Mouse (Mus musculus) inflammation-experienced regulatory T-cells, adult 6 months (primary cell): ENCODE measurements around the gene Dnal4. TPM values are rescaled to one million over a fixed set of nuclear protein-coding genes. Genes with fewer than 3 reads are reported as not detected.
"Not testable (repeated sequence)": the region's sequence is repeated elsewhere in the genome, so short reads cannot be mapped to it uniquely, and the experiment has no call there.

Source experiments
- ATAC-seq: one replicate; pipeline ENCODE4 v1.8.0; 2017
- polyA plus RNA-seq, 3 experiments: library from polyadenylated mRNA; unstranded; fragments of 100-300 nt; shearing (Covaris generic); gene quantifications; one replicate each; pipeline ENCODE4 v1.2.1; 2017

Gene Dnal4
- polyA plus RNA-seq, result 1 to 10 TPM; 6.5 to 9.4 (median 8.6) TPM

GRCm38 (mm10) chr15:79777749-79778148 is at the start of gene Dnal4:
Gene Dnal4, minus strand, starts transcription at chr15:79777849.
- ATAC-seq, result no peak

- no peak for ATAC-seq
These were observed 49.6 kb upstream of the Dnal4 start for GRCm38 (mm10) chr15:79827061-79827777.

- ATAC-seq, result no peak
These were observed 48.7 kb upstream of the Dnal4 start for GRCm38 (mm10) chr15:79826221-79826935.

GRCm38 (mm10) chr15:79825146-79825825 is 47.6 kb upstream of the Dnal4 start:
- no peak for ATAC-seq

DNA sequence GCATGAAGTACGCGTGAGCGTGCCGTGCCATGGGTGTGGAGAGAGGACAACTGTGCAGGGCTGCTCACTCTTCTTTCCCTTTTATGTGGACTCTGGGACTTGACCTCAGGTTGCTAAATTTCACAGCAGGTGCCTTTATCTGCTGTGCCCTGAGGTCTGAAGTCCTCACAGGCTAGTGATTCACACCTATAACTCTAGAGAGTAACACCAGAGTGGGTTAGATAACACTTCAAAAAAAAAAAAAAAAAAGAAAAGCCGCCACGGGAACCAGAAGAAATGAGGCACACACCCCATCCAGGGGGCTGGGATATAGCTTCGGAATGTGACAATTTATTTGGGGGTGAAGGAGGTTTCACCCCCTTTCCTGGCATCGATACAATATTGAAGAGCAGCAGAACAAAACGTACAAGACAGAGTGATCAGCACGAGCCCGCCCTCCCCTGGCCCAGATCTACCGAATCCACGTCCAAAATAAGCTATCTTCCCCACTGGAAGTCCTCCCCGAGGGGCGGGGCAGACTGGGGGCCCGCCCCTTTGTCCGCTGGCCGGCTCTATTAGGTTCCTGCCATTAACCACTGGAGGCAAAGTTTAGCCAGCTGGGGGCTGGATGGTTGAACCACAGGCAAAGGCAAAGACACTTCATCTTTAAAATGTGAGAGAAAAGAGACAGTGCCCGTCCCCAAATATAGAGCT is 46.1 kb upstream of the Dnal4 start:
- ATAC-seq, result no peak

DNA sequence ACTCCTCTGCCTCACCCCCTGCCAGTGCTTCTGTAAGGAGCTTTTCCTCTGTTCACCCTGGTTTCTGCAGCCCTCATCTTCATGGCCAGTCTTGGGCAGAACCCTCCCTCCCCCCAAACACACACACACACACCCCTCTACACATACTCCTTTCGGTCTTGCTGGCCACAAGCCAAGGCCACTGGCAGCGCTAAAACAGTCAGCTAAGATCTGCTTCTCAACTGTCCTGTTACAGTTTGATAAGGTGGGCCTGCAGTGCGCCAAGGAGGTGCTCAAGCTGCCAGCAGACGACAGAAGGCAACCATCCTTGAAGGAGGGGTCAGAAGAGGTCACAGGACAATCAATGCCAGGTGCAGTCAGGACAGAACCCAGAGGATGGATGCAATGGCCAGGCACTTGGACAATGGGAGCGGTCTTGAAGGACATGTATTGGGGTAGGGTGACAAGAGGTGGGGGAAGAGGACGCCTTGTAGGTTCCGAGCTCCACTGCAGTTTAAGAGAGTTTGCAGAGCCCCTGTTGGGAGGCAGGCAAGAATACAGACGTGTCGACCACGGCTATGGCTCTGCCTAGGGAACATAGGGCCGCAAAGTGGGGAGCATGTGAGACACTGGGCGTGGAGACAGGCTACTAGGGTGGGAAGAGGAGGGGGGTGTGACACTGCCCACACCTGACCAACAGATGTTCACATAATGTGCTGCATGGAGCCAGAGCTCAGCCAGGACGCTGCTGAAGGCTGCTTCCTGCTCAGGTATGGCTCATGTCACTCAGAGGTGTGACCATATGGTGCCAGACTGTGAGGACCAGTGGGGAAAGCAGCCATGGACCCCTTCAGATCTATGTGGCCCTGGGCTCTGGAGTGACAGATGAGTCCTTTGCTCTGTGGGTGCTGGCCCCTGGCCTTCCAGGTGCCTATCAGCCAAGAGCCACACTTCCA is 44.9 kb upstream of the Dnal4 start:
- ATAC-seq, result no peak

DNA sequence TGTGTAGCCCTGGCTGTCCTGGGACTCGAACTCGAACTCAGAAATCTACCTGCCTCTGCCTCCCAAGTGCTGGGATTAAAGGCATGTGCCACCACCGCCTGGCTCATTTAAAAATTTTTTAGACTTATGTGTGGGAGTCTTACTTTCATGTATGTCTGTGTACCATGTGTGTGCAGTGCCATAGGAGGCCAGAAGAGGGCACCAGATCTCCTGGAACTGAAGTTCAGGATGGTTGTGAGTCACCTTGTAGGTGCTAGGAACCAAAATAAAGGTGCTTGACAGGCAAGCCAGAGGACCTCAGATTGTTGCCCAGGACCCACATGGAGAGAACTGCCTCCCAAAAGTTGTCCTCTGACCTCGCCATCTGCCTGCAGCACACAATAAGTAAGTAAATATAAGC is 40.7 kb upstream of the Dnal4 start:
- no peak for ATAC-seq

DNA sequence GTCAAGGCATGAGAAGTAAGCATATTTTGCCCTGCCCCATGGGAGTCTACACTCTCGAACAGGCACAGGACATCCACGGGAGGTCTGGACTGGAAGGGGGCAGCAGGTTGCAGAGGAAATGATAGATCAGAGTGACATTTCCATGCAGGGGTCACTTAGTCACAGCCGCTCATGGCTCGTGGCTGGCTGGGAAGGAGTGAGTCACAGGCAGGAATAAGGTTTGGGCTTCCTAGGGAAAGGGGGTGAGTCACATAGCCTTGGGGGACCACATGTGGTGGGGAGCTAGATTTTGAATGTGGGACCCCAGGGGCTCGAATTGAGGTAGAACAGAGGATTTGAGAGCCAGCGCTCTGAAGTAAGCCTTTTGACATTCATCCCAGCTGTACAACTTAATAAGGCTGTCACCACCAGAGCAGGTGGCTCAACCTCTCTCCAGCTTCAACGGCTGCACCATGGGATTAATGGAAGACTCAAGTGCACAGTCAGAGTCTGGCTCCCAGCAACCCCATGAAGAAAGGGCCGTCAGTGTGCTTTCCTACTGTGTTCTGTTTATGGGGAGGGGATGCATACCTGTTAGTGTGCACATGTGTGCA is 36.1 kb upstream of the Dnal4 start:
- ATAC-seq, result no peak

DNA sequence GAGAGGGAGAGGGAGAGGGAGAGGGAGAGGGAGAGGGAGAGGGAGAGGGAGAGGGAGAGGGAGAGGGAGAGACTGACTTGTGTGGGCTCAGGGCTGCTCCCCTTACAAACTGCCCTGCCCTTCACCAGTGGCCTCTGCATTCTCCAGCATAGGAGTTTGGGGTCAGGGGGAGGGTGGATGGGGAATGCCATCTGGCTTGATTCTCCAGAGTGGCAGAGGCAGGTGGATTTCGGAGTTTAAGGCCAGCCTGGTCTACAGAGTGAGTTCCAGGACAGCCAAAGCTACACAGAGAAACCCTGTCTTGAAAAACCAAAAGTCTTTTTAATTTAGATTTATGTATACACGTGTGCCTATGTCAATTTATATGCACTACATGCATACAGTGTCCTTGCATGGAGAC is 35.2 kb upstream of the Dnal4 start:
- not testable (repeated sequence) for ATAC-seq

- ATAC-seq, result no peak
These were observed 33.3 kb upstream of the Dnal4 start for GRCm38 (mm10) chr15:79810997-79811396.

- no peak for ATAC-seq
These were observed 32.4 kb upstream of the Dnal4 start for GRCm38 (mm10) chr15:79810061-79810460.

DNA sequence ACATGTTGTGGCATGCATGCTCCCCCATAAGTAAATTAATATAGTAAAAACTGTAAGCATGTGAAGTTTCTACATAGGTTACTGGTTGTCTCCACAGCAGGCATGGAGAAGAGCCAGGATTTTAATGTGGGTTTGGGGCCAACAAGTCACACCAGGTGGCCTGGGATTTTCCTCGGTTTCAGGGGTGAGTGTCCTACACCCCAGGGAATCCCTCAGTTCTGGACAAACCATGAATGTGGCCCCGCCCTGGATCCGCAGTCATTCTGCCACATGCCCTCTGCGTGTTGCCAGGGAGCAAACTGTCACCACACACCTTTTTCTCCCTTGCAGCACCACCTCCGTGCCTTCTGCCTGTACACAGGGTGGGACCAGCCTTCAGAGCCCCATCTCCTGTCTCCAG is 31.0 kb upstream of the Dnal4 start:
- no peak for ATAC-seq

DNA sequence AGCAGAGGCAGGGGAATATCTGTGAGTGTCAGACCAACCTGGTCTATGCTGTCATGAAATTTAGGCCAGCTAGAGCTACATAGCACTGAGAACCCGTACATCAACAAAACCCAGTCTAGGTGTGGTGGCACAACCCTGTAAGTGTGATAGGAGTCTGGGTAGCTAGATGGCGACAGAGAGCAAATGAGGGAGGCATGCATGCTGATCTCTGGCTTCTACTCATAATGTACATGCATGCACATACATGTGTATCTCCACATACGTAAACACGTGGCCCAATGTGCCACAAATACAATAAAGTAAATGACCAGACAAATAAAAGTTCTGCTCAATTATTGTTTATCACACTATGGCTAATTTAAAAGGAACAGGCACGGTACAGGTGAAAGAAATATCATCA is 30.5 kb upstream of the Dnal4 start:
- ATAC-seq, result no peak

GRCm38 (mm10) chr15:79807050-79807449 is 29.4 kb upstream of the Dnal4 start:
- no peak for ATAC-seq

DNA sequence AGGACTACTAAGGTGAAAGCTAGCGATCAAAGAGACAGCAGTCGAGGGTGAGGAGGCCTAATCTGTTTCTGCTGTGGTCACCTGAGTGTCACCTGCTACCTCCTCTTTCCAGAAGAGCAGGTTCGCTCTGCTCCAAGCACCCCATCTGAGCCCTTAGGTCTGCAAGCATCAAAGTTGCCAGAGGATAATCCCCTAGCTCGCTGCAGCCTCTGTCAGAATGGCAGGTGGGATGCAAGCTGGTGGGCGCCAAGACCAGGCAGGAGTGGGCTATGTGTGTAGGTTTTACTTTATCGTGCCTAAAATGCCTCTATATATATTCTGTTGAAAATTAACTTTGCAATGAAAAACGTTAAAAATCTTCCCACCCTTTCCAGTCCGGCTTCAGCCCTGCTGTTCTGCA is 27.6 kb upstream of the Dnal4 start:
- no peak for ATAC-seq

- no peak for ATAC-seq
These were observed 26.9 kb upstream of the Dnal4 start, which contains the start of gene Nptxr for GRCm38 (mm10) chr15:79804352-79805071. Gene Nptxr, minus strand, starts transcription at chr15:79804766.

DNA sequence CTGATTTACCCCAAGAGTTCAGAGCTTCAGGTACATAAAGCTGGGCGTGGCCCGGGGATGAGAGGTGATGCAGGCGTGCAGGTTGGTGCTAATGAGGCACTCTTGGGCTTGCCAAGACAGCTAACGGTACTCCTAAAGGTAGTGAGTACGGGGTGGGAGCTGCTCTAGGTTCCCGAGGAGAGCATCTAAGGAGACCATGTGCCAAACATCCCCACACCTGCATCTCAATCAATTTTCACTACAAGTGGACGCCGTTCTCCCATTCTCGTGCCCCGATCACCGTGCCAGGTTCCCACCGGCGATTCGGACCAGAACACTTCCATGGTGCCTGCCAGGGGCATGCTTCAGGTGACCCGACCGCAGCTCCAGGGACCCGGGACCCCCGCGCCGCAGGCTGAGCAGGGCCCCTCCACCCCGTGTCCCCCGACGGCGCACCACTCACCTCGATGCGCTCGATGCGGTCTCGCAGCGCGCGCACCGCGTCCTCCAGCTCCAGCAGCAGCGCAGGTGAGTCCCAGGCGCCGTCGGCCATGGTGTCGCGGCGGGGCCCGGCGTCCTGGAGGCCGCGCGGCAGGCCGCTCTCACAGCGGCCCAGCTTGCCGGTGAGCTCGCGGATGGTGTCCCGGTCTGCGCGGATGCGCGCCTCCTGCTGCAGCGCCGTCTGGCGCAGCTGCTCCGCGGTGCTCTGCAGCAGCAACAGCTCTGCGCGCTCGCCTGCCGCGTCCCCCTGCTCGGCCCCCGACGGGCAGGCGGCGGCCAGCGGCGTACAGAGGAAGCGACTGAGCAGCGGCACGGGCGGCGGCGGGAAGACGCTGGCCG is 26.1 kb upstream of the Dnal4 start:
- ATAC-seq, result no peak

GRCm38 (mm10) chr15:79802304-79802703 is 24.7 kb upstream of the Dnal4 start:
- no peak for ATAC-seq

- ATAC-seq, result no peak
These were observed 24.0 kb upstream of the Dnal4 start for GRCm38 (mm10) chr15:79801646-79802045.

GRCm38 (mm10) chr15:79800701-79801100 is 23.1 kb upstream of the Dnal4 start:
- no peak for ATAC-seq
